ENCODE assay signal across 17 mouse cellular contexts in the genomic region with DNA sequence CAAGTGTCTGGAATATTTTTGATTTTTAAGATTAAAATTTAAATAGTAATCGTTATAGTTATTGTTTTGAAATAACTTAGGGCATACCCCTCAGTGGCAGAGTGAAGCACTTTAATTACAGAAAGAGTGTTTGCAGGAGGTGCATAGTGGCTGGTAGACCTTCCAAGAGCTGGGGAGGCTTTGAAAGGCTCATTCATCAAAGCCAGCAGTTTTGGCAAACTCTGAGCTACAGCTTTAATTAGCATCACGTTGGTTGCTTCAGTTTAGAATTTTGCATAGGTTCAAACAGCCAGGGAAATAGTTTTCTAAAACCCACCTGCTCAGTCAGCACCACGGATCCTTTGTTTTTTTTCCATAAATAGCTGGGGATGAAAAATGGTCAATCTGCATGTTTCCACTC.
"Had no signal": no experiment of that assay in that cellular context is flagged by ENCODE, and none has a peak within 500 bp of the region (broad histone marks: within the 10 kb centered on the region; RNA-seq: fewer than 3 reads in every experiment).

No protein-coding gene starts in this region.

- H3K36me3 ChIP-seq: midbrain, embryonic 13.5 days; midbrain, embryonic 15.5 days; neural tube, embryonic 13.5 days; neural tube, embryonic 15.5 days had no signal

- H3K4me1 ChIP-seq: midbrain, embryonic 13.5 days; midbrain, embryonic 15.5 days; neural tube, embryonic 13.5 days; neural tube, embryonic 15.5 days had no signal

- H3K27me3 ChIP-seq: midbrain, embryonic 13.5 days; midbrain, embryonic 15.5 days; neural tube, embryonic 13.5 days; neural tube, embryonic 15.5 days had no signal

- H3K4me3 ChIP-seq: midbrain, embryonic 13.5 days; midbrain, embryonic 15.5 days; myocyte; neural tube, embryonic 13.5 days; neural tube, embryonic 15.5 days had no signal

- H3K27ac ChIP-seq: midbrain, embryonic 13.5 days; midbrain, embryonic 15.5 days; neural tube, embryonic 13.5 days; neural tube, embryonic 15.5 days had no signal

- H3K4me2 ChIP-seq: lung, embryonic 14.5 days; midbrain, embryonic 11.5 days; midbrain, embryonic 13.5 days; midbrain, embryonic 15.5 days; neural tube, embryonic 13.5 days; neural tube, embryonic 15.5 days had no signal

- H3K9ac ChIP-seq: lung, embryonic 14.5 days; midbrain, embryonic 13.5 days; midbrain, embryonic 15.5 days; neural tube, embryonic 13.5 days; neural tube, embryonic 15.5 days had no signal

- DNase-seq: lung, adult 18-20 months; lung, embryonic 14.5 days; lung, postnatal 10 days; lung, postnatal 4 days; right cerebral cortex, adult 18-20 months; right cerebral cortex, postnatal 25 days; right cerebral cortex, postnatal 4 days; spleen, adult 18-20 months; thymus, adult 18-20 months; thymus, postnatal 25 days; thymus, postnatal 4 days had no signal

- ATAC-seq: midbrain, embryonic 13.5 days; midbrain, embryonic 15.5 days had no signal

- H3K9me3 ChIP-seq: midbrain, embryonic 13.5 days; midbrain, embryonic 15.5 days; neural tube, embryonic 13.5 days; neural tube, embryonic 15.5 days had no signal
